ENCODE assay signal across 8 mouse cellular contexts in genomic region chr1:44119201-44120073, GRCm38 (mm10). TPM values are rescaled to one million over a fixed set of nuclear protein-coding genes. Genes with fewer than 3 reads are reported as not detected.
DNase-seq lines count a peak whose midpoint lies in the region; ATAC-seq lines count a peak whose summit lies in the region.

No protein-coding gene starts in this region.

- no peaks in the 10 kb centered on the region for H3K27me3 ChIP-seq in megakaryocyte, embryonic 14.5 days (replicated peaks)

- peak; percentile 86 for DNase-seq in ZHBTc4 (ENCODE audit: low read depth, low spot score)
- peak; percentile 52 to 63 for DNase-seq in gastrocnemius, adult 8-10 months (ENCODE audit: low spot score in 2 of 2)
- peak; percentile 76 for DNase-seq in induced T-regulatory cell, adult 2 months (ENCODE audit: low read depth)
- DNase-seq in left cerebral cortex, adult 9 months (ENCODE audit: low spot score in 2 of 2): peak; percentile 61 to 78
- DNase-seq in right cerebral cortex, postnatal 10 days (ENCODE audit: low spot score in 2 of 2): peak; percentile 88 to 90
- peak; percentile 83 for DNase-seq in urinary bladder, postnatal 14 days (ENCODE audit: low spot score)

- peaks cover 38% of the 10 kb centered on the region for H3K36me3 ChIP-seq in megakaryocyte, embryonic 14.5 days (replicated peaks; ENCODE audit: low read length)

- no peaks in the 10 kb centered on the region for H3K9me3 ChIP-seq in megakaryocyte, embryonic 14.5 days

- peaks cover 37% of the 10 kb centered on the region for H3K4me1 ChIP-seq in megakaryocyte, embryonic 14.5 days

- peak overlapping the region; percentile 100 for H3K4me3 ChIP-seq in megakaryocyte, embryonic 14.5 days (replicated peaks)

- ATAC-seq in common myeloid progenitor, adult 5-6 weeks (replicated peaks; ENCODE audit: low read depth, poor library complexity, severe bottlenecking): peak; percentile 62

RNA-seq across cellular contexts. Expression of gene Bivm, which starts 0.7 kb away (rescaled TPM):
- 8.5 and 12.3 TPM in 2 replicates for total RNA-seq in common myeloid progenitor, adult 5-6 weeks (2017)
- total RNA-seq in gastrocnemius, adult 8-10 months (2022): 1 to 10 TPM; 6.5 to 8.4 (median 7.0) TPM
- 5.2 TPM in 1 of 2 replicates, not detected in the other for polyA plus RNA-seq in megakaryocyte, embryonic 14.5 days (2012; ENCODE audit: insufficient read depth, low replicate concordance)

RNA-seq across cellular contexts. Expression of gene Kdelc1, which starts 0.8 kb away (rescaled TPM):
- total RNA-seq in common myeloid progenitor, adult 5-6 weeks (2017): 28.7 and 33.8 TPM in 2 replicates
- 1 to 10 TPM; 3.3 to 4.4 (median 4.3) TPM for total RNA-seq in gastrocnemius, adult 8-10 months (2022)
- polyA plus RNA-seq in megakaryocyte, embryonic 14.5 days (2012; ENCODE audit: insufficient read depth, low replicate concordance): 4.4 and 5.1 TPM in 2 replicates

RNA-seq across cellular contexts. Expression of gene Tex30, which starts 17.2 kb away (rescaled TPM):
- total RNA-seq in common myeloid progenitor, adult 5-6 weeks (2017): 86.0 and 92.4 TPM in 2 replicates
- total RNA-seq in gastrocnemius, adult 8-10 months (2022): 1 to 10 TPM; 4.1 to 5.8 (median 4.5) TPM
- polyA plus RNA-seq in megakaryocyte, embryonic 14.5 days (2012; ENCODE audit: insufficient read depth, low replicate concordance): 1.4 and 3.0 TPM in 2 replicates

RNA-seq across cellular contexts. Expression of gene Ercc5, which starts 28.1 kb away (rescaled TPM):
- 10.5 and 16.6 TPM in 2 replicates for total RNA-seq in common myeloid progenitor, adult 5-6 weeks (2017)
- 10 to 100 TPM in 3 of 4 experiments, 1 to 10 TPM in 1; 9.1 to 16.4 (median 13.7) TPM for total RNA-seq in gastrocnemius, adult 8-10 months (2022)
- 1.7 TPM in 1 of 2 replicates, not detected in the other for polyA plus RNA-seq in megakaryocyte, embryonic 14.5 days (2012; ENCODE audit: insufficient read depth, low replicate concordance)

RNA-seq across cellular contexts. Expression of gene Gm8251, which starts 57.7 kb away (rescaled TPM):
- 0.82 and 1.1 TPM in 2 replicates for total RNA-seq in common myeloid progenitor, adult 5-6 weeks (2017)
- total RNA-seq in gastrocnemius, adult 8-10 months (2022): not detected
- polyA plus RNA-seq in megakaryocyte, embryonic 14.5 days (2012; ENCODE audit: insufficient read depth, low replicate concordance): not detected in 2 replicates

Comparison
In these comparisons a context has a peak if more than half of its experiments do, and no peak if none do; other contexts are left out.
1. Peak in every context shown above with its lines: DNase-seq, ATAC-seq and H3K4me3 ChIP-seq.
2. RNA of gene Tex30, which starts 17.2 kb away (total RNA-seq): 86.0 to 92.4 TPM in common myeloid progenitor, adult 5-6 weeks; 4.1 to 5.8 TPM in gastrocnemius, adult 8-10 months; every median in the first group is over 10 times any median in the second.